Mouse (Mus musculus) adrenal gland, adult 8-10 months (tissue): ENCODE results near the gene Gigyf1. TPM values are rescaled to one million over a fixed set of nuclear protein-coding genes. Genes with fewer than 3 reads are reported as not detected.

Source experiments
- microRNA-seq, 2 experiments: library from miRNA; unstranded; fragments of <30 nt; microRNA quantifications; one replicate each; pipeline ENCODE4 v1.2.0; 2022
- total RNA-seq, 4 experiments: library from RNA; stranded (reverse); gene quantifications; 2 replicates each; pipeline ENCODE4 v1.2.4; 2022

Gene Gigyf1
- total RNA-seq, 4 experiments from 2014 or later, result 38.5 to 67.8 (median 56.6) TPM

Small RNA genes lying within 50 kb of the gene (microRNA-seq; reads per million reads assigned to microRNA genes)
- gene Mir6418, result 0.53 to 0.84 reads per million in 2 experiments

Other genes starting within 250 kb of the Gigyf1 start
- 10 to 100 TPM; 11.5 to 22.5 (median 16.8) TPM for gene Ache, start 231.0 kb upstream of the Gigyf1 start, total RNA-seq
- 10 to 100 TPM; 13.0 to 16.4 (median 15.8) TPM for gene Ufsp1, start 223.9 kb upstream of the Gigyf1 start, total RNA-seq
- 100 to 1,000 TPM; 145 to 244 (median 187) TPM for gene Srrt, start 210.9 kb upstream of the Gigyf1 start, total RNA-seq
- 10 to 100 TPM; 35.7 to 54.9 (median 48.5) TPM for gene Trip6, start 204.1 kb upstream of the Gigyf1 start, total RNA-seq
- 10 to 100 TPM; 10.2 to 22.1 (median 16.6) TPM for gene Slc12a9, start 185.0 kb upstream of the Gigyf1 start, total RNA-seq
- gene Ephb4, start 168.4 kb upstream of the Gigyf1 start, total RNA-seq, result 10 to 100 TPM; 51.4 to 70.3 (median 61.1) TPM
- not detected for gene Zan, start 41.5 kb upstream of the Gigyf1 start, total RNA-seq
- 10 to 100 TPM; 24.4 to 31.1 (median 27.4) TPM for gene Pop7, start 16.0 kb upstream of the Gigyf1 start, total RNA-seq
- not detected for gene Epo, start 14.7 kb downstream of the Gigyf1 start, total RNA-seq
- gene Gnb2, start 15.0 kb downstream of the Gigyf1 start, total RNA-seq, result 100 to 1,000 TPM; 569 to 665 (median 622) TPM
- gene Actl6b, start 35.0 kb downstream of the Gigyf1 start, total RNA-seq, result 1 to 10 TPM; 4.4 to 9.1 (median 6.3) TPM
- 1 to 10 TPM in 2 of 4 experiments, under 1 TPM in 2; 0.96 to 1.8 (median 1.1) TPM for gene Tfr2, start 51.3 kb downstream of the Gigyf1 start, total RNA-seq
- 10 to 100 TPM; 42.2 to 65.0 (median 52.4) TPM for gene Mospd3, start 82.5 kb downstream of the Gigyf1 start, total RNA-seq
- 1,000 to 10,000 TPM; 1,036 to 1,320 (median 1,219) TPM for gene Pcolce, start 95.2 kb downstream of the Gigyf1 start, total RNA-seq
- gene Fbxo24, start 110.5 kb downstream of the Gigyf1 start, total RNA-seq, result 1 to 10 TPM in 3 of 4 experiments, under 1 TPM in 1; 0.90 to 5.5 (median 3.0) TPM
- 10 to 100 TPM; 25.1 to 35.9 (median 31.4) TPM for gene Lrch4, start 110.6 kb downstream of the Gigyf1 start, total RNA-seq
- gene Gm20605, start 110.6 kb downstream of the Gigyf1 start, total RNA-seq, result 10 to 100 TPM in 3 of 4 experiments, 1 to 10 TPM in 1; 8.2 to 24.1 (median 14.7) TPM
- gene Sap25, start 122.8 kb downstream of the Gigyf1 start, total RNA-seq, result 10 to 100 TPM in 2 of 4 experiments, 1 to 10 TPM in 2; 2.1 to 14.1 (median 7.4) TPM
- gene Irs3, start 127.2 kb downstream of the Gigyf1 start, total RNA-seq, result 1 to 10 TPM; 2.6 to 7.5 (median 4.6) TPM
- 10 to 100 TPM; 27.9 to 55.0 (median 41.4) TPM for gene Agfg2, start 166.2 kb downstream of the Gigyf1 start, total RNA-seq
- 10 to 100 TPM in 1 of 4 experiments, 1 to 10 TPM in 3; 4.4 to 10.2 (median 7.1) TPM for gene Nyap1, start 223.1 kb downstream of the Gigyf1 start, total RNA-seq
- 100 to 1,000 TPM in 2 of 4 experiments, 10 to 100 TPM in 2; 73.9 to 110 (median 94.0) TPM for gene Tsc22d4, start 227.2 kb downstream of the Gigyf1 start, total RNA-seq